Mouse (Mus musculus): ENCODE measurements at regions not wholly inside any gene's neighbourhood (a gene's known extent, or its start where the extent isn't known, plus 50 kb on each side); places are given as distances from the start of the nearest gene placed in this dataset.

- TF ChIP-seq CTCF (IDR thresholded peaks at IDR 0.05; ENCODE audit: extremely low read depth, insufficient read depth, low read length) (no peak), POLR2A (IDR thresholded peaks at IDR 0.05; ENCODE audit: extremely low read depth, insufficient read depth, low read length) (no peak)
Observed at GRCm38 (mm10) chr12:80041510-80042324, 71.1 kb downstream of the Zfp36l1 start.
